Mouse (Mus musculus) Patski (cell line): ENCODE results near the gene Cpm. TPM values are rescaled to one million over a fixed set of nuclear protein-coding genes. Genes with fewer than 3 reads are reported as not detected.

Source experiments
- ATAC-seq: fragments of 100-300 bp; one replicate; pipeline ENCODE4 v1.8.0; 2021
- CTCF ChIA-PET: fragments of 350-600 bp; sonication (Branson Sonifier 250); formaldehyde crosslinking; loops from one replicate; lab custom pipeline; 2022; ENCODE audit warnings: inconsistent platforms; lab: Charles Lee
- POLR2A ChIA-PET: fragments of 350-600 bp; sonication (Branson Sonifier 250); formaldehyde crosslinking; loops from one replicate; lab custom pipeline; 2022; ENCODE audit warnings: antibody characterized with exemption, inconsistent platforms; lab: Charles Lee
- DNase-seq: peaks from one replicate; pipeline ENCODE4 v3.0.0-alpha.2; 2011; ENCODE audit warnings: low read depth, low spot score
- H3K27me3 ChIP-seq: fragments of 371-371 bp; one replicate; pipeline ENCODE4 v1.5.1; 2021
- CTCF ChIP-seq: fragments of 100-300 bp; IDR thresholded peaks from one replicate; pipeline ENCODE4 v1.5.1; 2021
- in situ Hi-C: fragments of 300-500 bp; cut with MboI; formaldehyde crosslinking; loops from 3 replicates; pipeline ENCODE4 v1.11.1; 2018; ENCODE audit warnings: low pct_unique_long_range_greater_than_20kb, mixed read lengths
- polyA plus RNA-seq: library from polyadenylated mRNA; unstranded; gene quantifications from one replicate; pipeline ENCODE4 v1.2.3, GENCODE M21; 2021

The Cpm gene
- polyA plus RNA-seq, 1 experiment from 2014 or later, result 1.4 TPM

DNA sequence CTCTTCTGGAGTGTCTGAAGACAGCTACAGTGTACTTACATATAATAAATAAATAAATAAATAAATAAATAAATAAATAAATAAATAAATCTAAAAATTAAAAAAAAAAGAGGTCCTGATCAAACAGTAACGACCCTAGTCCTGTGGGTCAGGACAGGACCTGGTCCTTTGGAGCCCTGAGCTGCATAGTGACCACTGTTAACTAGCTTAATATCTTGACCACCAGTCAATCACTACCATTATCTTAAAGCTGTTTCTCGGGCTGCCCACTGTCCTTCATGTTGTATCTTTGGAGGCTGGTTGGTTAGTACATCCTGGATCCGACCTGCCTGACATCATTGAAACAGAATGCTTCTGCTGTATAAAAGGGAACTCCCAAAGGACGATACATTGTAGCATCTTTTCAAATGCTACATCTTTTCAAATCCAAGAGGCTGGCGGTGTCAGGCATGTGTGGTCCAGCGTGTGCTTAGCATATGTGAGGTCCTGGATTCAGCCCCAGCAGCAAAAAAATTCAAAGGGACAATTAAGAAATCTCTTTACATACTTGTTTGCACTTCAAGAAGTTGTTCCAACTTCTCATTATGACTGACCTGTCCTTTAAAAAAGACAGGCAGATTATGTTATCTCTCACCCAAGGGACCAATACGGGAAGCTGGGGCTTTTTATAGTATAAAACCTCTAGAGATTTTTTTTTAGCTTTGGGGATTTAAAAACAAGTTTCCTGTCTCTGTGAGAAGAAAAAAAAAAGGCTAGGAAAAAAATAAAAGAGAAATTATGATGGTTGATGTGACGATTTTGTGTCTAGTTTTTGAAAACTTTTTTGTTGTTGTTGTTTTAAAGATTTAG, 23.9 kb downstream of the Cpm start:
- ATAC-seq (no peak), DNase-seq (no peak)
- no peaks in the 10 kb centered on the region for H3K27me3 ChIP-seq
- CTCF ChIA-PET, result no interaction called here
- POLR2A ChIA-PET, result no interaction called here
- no peak for TF ChIP-seq CTCF
- in situ Hi-C loops, result loop anchor here (25.0 kb wide), 1 partner anchor 391 kb away; no protein-coding TSS in a partner anchor

DNA sequence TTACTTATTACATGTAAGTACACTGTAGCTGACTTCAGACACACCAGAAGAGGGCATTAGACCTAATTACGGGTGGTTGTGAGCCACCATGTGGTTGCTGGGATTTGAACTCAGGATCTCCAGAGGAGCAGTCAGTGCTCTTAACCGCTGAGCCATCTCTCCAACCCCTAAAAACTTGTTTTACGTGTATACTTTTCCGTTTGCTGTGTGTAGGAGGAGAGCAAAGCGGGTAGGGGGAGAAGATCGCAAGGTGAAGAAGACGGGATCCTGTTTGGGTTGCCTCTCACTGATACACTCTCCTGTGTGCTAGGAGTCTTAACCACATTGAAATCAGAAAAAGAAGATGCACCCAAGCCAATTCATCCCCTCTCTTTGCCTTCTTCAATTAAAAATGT, 24.5 kb downstream of the Cpm start:
- ChIA-PET CTCF (no interaction called here), POLR2A (no interaction called here)
- ATAC-seq (no peak), DNase-seq (no peak)
- TF ChIP-seq CTCF, result no peak
- H3K27me3 ChIP-seq, result no peaks in the 10 kb centered on the region
- in situ Hi-C loops, result loop anchor here (25.0 kb wide), 1 partner anchor 391 kb away; no protein-coding TSS in a partner anchor

DNA sequence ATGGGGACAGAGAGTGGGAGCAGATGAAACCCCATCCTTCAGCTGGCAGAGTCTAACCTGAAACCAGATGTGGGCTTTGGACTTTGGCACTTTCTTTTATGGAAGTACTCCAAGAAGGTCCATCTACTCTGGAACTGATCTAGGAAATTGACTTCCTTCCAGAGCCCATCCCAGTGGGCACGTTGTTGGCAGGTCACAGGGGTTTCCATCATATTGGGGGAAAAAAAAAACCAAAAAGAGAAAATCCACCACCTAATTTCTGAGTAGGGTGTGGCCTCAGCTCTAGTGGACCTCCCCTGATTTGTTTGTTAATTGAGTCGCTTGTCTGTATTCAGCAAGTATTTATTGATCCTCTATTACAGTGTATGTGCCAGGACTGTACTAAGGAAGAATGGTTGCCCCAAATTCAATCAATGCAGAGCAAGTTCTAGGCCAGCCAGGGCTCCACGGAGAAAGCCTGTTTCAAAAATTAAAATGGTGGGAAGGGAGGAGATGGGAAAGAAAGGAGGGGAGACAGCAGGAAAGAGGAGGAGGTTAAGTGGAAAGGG, 25.4 kb downstream of the Cpm start:
- in situ Hi-C loops, result loop anchor here (25.0 kb wide), 1 partner anchor 392 kb away; no protein-coding TSS in a partner anchor
- no peak for DNase-seq
- no peak for TF ChIP-seq CTCF
- no peak for ATAC-seq
- no peaks in the 10 kb centered on the region for H3K27me3 ChIP-seq
- CTCF ChIA-PET, result no interaction called here
- POLR2A ChIA-PET, result no interaction called here

DNA sequence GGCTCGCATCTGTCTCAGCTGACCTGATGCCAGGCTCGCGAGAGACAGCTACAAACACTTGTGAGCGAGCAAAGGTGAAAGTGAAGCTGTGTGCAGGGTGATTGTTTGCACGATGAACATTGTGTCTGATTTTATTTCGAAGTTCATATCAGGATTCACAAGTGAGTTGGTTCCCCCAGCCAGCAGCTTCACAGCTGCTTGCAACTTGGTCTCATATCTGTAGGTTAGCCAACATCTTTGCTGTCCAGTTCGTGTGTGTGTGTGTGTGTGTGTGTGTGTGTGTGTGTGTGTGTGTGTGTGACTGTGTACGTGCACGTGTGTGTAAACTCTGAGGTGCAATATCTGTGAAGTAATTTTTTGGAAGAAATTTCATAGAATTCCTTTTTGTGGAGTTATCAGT, 26.2 kb downstream of the Cpm start:
- ATAC-seq, result no peak
- ChIA-PET POLR2A (no interaction called here), CTCF (no interaction called here)
- H3K27me3 ChIP-seq, result no peaks in the 10 kb centered on the region
- TF ChIP-seq CTCF, result no peak
- no peak for DNase-seq
- in situ Hi-C loops, result loop anchor here (25.0 kb wide), 1 partner anchor 393 kb away; no protein-coding TSS in a partner anchor

DNA sequence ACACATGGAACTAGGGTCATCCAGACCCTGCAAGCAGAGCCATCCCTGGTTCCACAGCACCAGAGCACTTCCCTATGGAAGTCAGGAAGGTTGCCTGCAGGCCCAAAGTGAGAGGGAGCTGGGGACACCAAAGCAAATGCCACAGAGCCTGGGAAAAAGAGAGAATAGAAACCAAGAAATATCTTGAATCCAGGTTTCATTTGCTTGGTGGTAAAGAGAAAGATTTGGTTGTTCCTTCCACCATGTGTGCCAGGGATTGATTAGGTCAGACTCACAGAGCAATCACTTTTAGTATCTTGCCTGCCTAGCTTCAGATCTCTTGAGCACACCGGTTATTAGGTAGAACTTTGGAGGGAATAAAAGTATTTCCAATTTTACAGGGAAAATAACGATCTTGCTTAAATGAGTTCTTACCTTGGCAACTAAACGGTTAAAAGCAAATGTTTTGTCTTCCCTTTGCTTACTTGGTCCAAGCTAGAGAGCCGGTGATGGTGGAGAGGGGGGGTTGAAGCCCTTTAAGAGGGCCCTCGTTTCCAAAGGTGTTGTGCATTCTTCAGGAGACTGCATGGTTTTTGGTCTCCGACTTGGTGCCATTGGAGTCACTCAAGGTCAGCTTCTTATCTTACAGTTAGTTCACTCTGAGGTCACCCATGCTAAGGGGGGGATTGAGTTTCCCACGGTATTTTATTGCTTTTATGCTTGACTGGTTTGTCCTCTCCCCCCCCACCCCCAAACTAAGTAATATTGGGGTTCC, 26.8 kb downstream of the Cpm start:
- CTCF ChIA-PET, result no interaction called here
- POLR2A ChIA-PET, result no interaction called here
- no peak for ATAC-seq
- H3K27me3 ChIP-seq, result no peaks in the 10 kb centered on the region
- no peak for DNase-seq
- TF ChIP-seq CTCF, result no peak
- in situ Hi-C loops, result loop anchor here (25.0 kb wide), 1 partner anchor 394 kb away; no protein-coding TSS in a partner anchor

DNA sequence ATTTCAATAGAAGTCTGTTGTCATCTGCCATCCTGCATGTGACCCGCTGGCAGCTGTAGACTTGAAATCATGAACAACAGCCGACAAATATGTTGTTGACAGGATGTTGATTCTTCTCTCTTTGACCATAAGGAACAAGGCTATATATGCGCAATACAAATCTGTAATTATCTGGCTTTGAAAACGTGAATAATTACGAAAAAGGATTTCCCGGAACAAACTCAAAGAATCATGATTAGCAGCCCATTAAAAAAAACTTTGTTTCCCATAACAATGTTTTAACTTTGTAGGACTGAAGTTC, 27.3 kb downstream of the Cpm start:
- no peak for TF ChIP-seq CTCF
- ChIA-PET CTCF (no interaction called here), POLR2A (no interaction called here)
- H3K27me3 ChIP-seq, result no peaks in the 10 kb centered on the region
- in situ Hi-C loops, result loop anchor here (25.0 kb wide), 1 partner anchor 394 kb away; no protein-coding TSS in a partner anchor
- no peak for ATAC-seq
- no peak for DNase-seq

- in situ Hi-C loops, result loop anchor here (25.0 kb wide), 1 partner anchor 395 kb away; no protein-coding TSS in a partner anchor
- CTCF ChIA-PET, result interaction anchor here (1.2 kb wide), 1 partner anchor 141 kb away, joined by 3 read pairs; no protein-coding TSS in a partner anchor
- no peak for ATAC-seq
- no peak for TF ChIP-seq CTCF
- no peaks in the 10 kb centered on the region for H3K27me3 ChIP-seq
- no peak for DNase-seq
- POLR2A ChIA-PET, result no interaction called here
Measured at GRCm38 (mm10) chr10:117656985-117657658, 27.8 kb downstream of the Cpm start.

- CTCF ChIA-PET, result interaction anchor here (1.2 kb wide), 1 partner anchor 141 kb away, joined by 3 read pairs; no protein-coding TSS in a partner anchor
- DNase-seq, result no peak
- H3K27me3 ChIP-seq, result no peaks in the 10 kb centered on the region
- no peak for ATAC-seq
- in situ Hi-C loops, result loop anchor here (25.0 kb wide), 1 partner anchor 395 kb away; no protein-coding TSS in a partner anchor
- no peak for TF ChIP-seq CTCF
- POLR2A ChIA-PET, result no interaction called here
Measured at GRCm38 (mm10) chr10:117657659-117658306, 28.5 kb downstream of the Cpm start.

DNA sequence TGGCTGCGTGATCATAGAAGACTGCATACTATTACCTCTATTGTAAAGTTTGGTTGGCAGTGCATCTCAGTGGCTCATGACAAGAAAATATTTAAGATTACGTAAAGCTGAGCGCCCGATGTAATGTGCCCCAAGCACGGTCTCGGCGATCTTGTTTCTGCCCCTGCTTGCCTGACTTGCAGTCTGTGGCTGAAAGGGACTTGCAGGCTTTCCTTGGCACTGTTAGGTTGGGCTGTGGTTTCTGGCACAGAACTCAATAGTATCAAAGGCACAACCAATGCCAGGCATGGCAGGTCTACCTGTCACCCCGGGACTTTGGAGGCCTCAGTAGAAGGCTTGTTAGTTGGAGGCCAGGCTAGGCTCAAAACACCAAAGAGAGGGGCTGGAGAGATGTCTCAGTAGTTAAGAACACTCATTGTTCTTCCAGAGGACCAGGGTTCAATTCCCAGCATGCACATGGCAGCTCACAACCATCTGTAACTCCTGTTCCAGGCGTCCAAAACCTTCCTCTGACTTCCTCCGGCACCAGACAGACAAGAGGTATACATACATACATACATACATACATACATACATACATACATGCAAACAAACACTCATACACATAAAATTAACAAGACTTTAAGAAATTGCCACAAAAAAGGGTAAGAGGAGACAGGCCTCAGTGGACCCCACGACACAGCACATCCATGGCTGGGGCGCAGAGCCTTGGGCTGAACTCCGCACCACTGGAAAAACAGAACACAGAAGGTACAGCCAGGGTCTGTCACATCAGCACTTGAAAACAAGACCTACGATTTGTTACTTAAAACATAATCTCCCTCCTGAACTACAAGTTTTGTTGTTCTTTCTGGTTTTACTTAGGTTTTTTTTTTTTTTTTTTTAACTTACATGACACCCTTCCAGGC, 29.5 kb downstream of the Cpm start:
- no peak for TF ChIP-seq CTCF

More for the DNA sequence above, 29.5 kb downstream of the Cpm start:
- no peak for DNase-seq
- H3K27me3 ChIP-seq, result no peaks in the 10 kb centered on the region
- in situ Hi-C loops, result loop anchor here (25.0 kb wide), 1 partner anchor 396 kb away; no protein-coding TSS in a partner anchor
- no peak for ATAC-seq
- CTCF ChIA-PET, result no interaction called here
- POLR2A ChIA-PET, result no interaction called here
